Mouse (Mus musculus): ENCODE measurements around the gene Hectd1.

DNA sequence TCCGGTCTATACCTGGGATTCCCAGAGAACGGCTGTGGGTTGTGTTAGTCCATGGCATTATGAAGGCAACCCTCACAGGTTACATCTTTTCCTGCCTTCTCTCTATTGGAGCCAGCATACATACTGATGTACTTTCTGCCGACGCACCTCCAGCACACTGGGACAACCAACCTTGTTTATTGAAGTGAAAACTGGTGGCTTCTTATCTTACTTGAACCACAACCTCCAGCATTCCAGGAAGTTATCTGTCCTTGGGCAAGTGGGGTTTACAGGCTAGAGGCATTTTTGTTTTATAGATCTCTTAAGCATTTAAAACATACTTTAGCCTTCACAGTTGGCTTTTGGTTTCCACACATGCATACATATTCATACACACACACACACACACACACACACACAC is 22.3 kb upstream of the Hectd1 start:
- TF ChIP-seq CTCF (IDR thresholded peaks at IDR 0.05; ENCODE audit: low read depth, low read length): no peak
- no peak for TF ChIP-seq GATA1 (IDR thresholded peaks at IDR 0.05; ENCODE audit: borderline replicate concordance, low read length)

Measured in G1E (cell line).